Mouse (Mus musculus) spleen, adult 2 months (tissue): ENCODE data around the gene Sycn.

ENCODE experiments used
- CTCF ChIP-seq: fragments of 200-500 bp; IDR thresholded peaks from 2 replicates; pipeline ENCODE4 v1.5.1; 2011; ENCODE audit warnings: mild to moderate bottlenecking, inconsistent platforms; ENCODE audit not compliant: insufficient read depth, insufficient read length, insufficient replicate concordance; ENCODE audit errors: extremely low read depth
- POLR2A ChIP-seq: fragments of 200-500 bp; IDR thresholded peaks from 2 replicates; pipeline ENCODE4 v1.6.1; 2011; ENCODE audit warnings: low read depth, low read length, inconsistent platforms

DNA sequence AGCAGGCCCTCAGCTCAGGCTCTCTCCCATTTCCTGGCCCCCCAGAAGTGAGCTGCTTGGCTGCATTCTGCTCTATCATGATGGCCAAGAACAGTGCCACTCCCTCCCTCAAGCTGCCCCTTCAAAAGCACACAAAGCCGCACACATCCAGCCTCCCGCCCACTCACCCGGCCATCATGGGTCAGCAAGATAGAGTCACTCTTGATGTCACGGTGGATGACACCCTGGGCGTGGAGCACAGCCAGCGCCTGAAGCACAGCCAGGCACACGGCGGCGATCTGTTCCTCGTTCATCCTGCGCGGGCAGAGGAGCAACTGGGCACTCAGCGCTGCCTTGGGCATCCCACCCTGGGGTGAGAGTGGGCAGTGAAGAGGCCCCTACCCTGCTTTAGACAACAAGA is 21.7 kb downstream of the Sycn start:
- TF ChIP-seq POLR2A (no peak), CTCF (no peak)
